In genomic region chr15:12503907-12504306, GRCm38 (mm10) we compare ENCODE assay signal across 23 mouse cellular contexts.
DNase-seq lines count a peak whose midpoint lies in the region; ATAC-seq and TF ChIP-seq lines count a peak whose summit lies in the region.
"Had no signal": no experiment of that assay in that cellular context is flagged by ENCODE, and none has a peak within 500 bp of the region (broad histone marks: within the 10 kb centered on the region; RNA-seq: fewer than 3 reads in every experiment).

No protein-coding gene starts in this region.

- TF ChIP-seq POLR2A in ES-Bruce4 (IDR thresholded peaks at IDR 0.05; ENCODE audit: insufficient read depth, low read length) (no peak), MEL (IDR thresholded peaks at IDR 0.05; ENCODE audit: control insufficient read depth in 1 of 2, insufficient read depth in 1 of 2, low read depth in 1 of 2, low read length in 2 of 2, poor library complexity in 1 of 2) (0 out of 4 replicates have a peak, but pooled peaks of 1 of the 2 experiments have one; percentile 20)

- ATAC-seq in intestine, embryonic 15.5 days, result peak; percentile 89
- ATAC-seq in kidney, embryonic 15.5 days (replicated peaks; ENCODE audit: low FRiP score), result no peak
- no peak for ATAC-seq in erythroblast, adult 5-6 weeks (replicated peaks; ENCODE audit: low FRiP score, poor library complexity, severe bottlenecking)
- ATAC-seq: forebrain, embryonic 13.5 days; hindbrain, embryonic 16.5 days had no signal

- no peak overlapping the region for H3K4me3 ChIP-seq in gastrocnemius, adult 2 months
- H3K4me3 ChIP-seq in ES-Bruce4 (ENCODE audit: low read depth, low read length) (no peak overlapping the region), MEL (ENCODE audit: control insufficient read depth in 1 of 2, insufficient read depth in 1 of 2, low read depth in 2 of 2, low read length in 2 of 2) (no peak overlapping the region)
- H3K4me3 ChIP-seq in intestine, embryonic 15.5 days (replicated peaks), result no peak overlapping the region
- H3K4me3 ChIP-seq in kidney, embryonic 15.5 days (replicated peaks), result no peak overlapping the region
- H3K4me3 ChIP-seq: erythroblast, embryonic 14.5 days; forebrain, embryonic 13.5 days; heart, embryonic 13.5 days; layer of hippocampus, adult 2 months; limb, embryonic 15.5 days had no signal

- WGBS in intestine, embryonic 15.5 days, result 64% methylated on average over 9 of the region's 9 CpGs
- WGBS in kidney, embryonic 15.5 days, result 68% methylated on average over 9 of the region's 9 CpGs

- H3K36me3 ChIP-seq in ES-Bruce4 (ENCODE audit: control insufficient read depth, insufficient read depth, low read length, poor library complexity, severe bottlenecking) (no peaks in the 10 kb centered on the region), MEL (ENCODE audit: control insufficient read depth in 1 of 2, insufficient read depth in 2 of 2, low read length in 2 of 2) (peaks cover 0 to 8% of the 10 kb centered on the region in 2 experiments; a peak in 2 of 4 replicates)
- H3K36me3 ChIP-seq in intestine, embryonic 15.5 days, result no peaks in the 10 kb centered on the region
- no peaks in the 10 kb centered on the region for H3K36me3 ChIP-seq in kidney, embryonic 15.5 days
- H3K36me3 ChIP-seq: heart, embryonic 13.5 days; limb, embryonic 15.5 days had no signal

- H3K9me3 ChIP-seq in ES-Bruce4 (replicated peaks; ENCODE audit: control insufficient read depth, insufficient read depth, low read length, poor library complexity, severe bottlenecking) (no peaks in the 10 kb centered on the region), MEL (replicated peaks; ENCODE audit: insufficient read depth, low read length) (no peaks in the 10 kb centered on the region)
- H3K9me3 ChIP-seq in intestine, embryonic 15.5 days, result no peaks in the 10 kb centered on the region
- H3K9me3 ChIP-seq in kidney, embryonic 15.5 days (replicated peaks), result no peaks in the 10 kb centered on the region
- H3K9me3 ChIP-seq: forebrain, embryonic 13.5 days; heart, embryonic 13.5 days; limb, embryonic 15.5 days had no signal

- no peak for TF ChIP-seq CTCF in gastrocnemius, adult 2 months (IDR thresholded peaks at IDR 0.05)
- no peak for TF ChIP-seq CTCF in ES-Bruce4 (IDR thresholded peaks at IDR 0.05; ENCODE audit: low read depth, low read length)
- no peak; a peak in 1 of 6 replicates for TF ChIP-seq CTCF in MEL (IDR thresholded peaks at IDR 0.05 in 2 of 3, conservative IDR thresholded peaks at IDR 0.05 in 1 of 3; ENCODE audit: control insufficient read depth in 1 of 3, insufficient read depth in 1 of 3, low read depth in 2 of 3, low read length in 3 of 3, poor library complexity in 1 of 3, severe bottlenecking in 1 of 3)

- intact Hi-C loops in gastrocnemius, adult 2 months (cut with DNase I), result no loop called here

- H3K9ac ChIP-seq in ES-Bruce4 (ENCODE audit: low read depth, poor library complexity, severe bottlenecking), result no peak overlapping the region
- H3K9ac ChIP-seq in MEL (ENCODE audit: control insufficient read depth, low read depth, low read length, poor library complexity, severe bottlenecking), result no peak overlapping the region
- H3K9ac ChIP-seq in intestine, embryonic 15.5 days, result no peak overlapping the region
- no peak overlapping the region for H3K9ac ChIP-seq in kidney, embryonic 15.5 days
- H3K9ac ChIP-seq: forebrain, embryonic 13.5 days; heart, embryonic 13.5 days; limb, embryonic 15.5 days had no signal

- no peaks in the 10 kb centered on the region for H3K27me3 ChIP-seq in ES-Bruce4 (ENCODE audit: control insufficient read depth, insufficient read depth, low read length, poor library complexity, severe bottlenecking)
- no peaks in the 10 kb centered on the region for H3K27me3 ChIP-seq in MEL (ENCODE audit: control insufficient read depth in 1 of 2, insufficient read depth in 2 of 2, low read length in 2 of 2)
- no peaks in the 10 kb centered on the region for H3K27me3 ChIP-seq in intestine, embryonic 15.5 days (replicated peaks)
- H3K27me3 ChIP-seq in kidney, embryonic 15.5 days, result no peaks in the 10 kb centered on the region
- H3K27me3 ChIP-seq: forebrain, embryonic 13.5 days; heart, embryonic 13.5 days; limb, embryonic 15.5 days had no signal

- H3K4me2 ChIP-seq in intestine, embryonic 15.5 days (replicated peaks), result no peak overlapping the region
- no peak overlapping the region for H3K4me2 ChIP-seq in kidney, embryonic 15.5 days
- H3K4me2 ChIP-seq: forebrain, embryonic 13.5 days; heart, embryonic 13.5 days; limb, embryonic 15.5 days; midbrain, embryonic 11.5 days had no signal

- TF ChIP-seq EP300 in ES-Bruce4 (IDR thresholded peaks at IDR 0.05; ENCODE audit: insufficient read depth, low read depth, low read length), result peak; percentile 91
- TF ChIP-seq EP300 in MEL (IDR thresholded peaks at IDR 0.05; ENCODE audit: low read depth in 1 of 2, low read length in 2 of 2), result peak in 1 of 2 experiments; percentile 33; a peak in 2 of 4 replicates

- peaks cover 4% of the 10 kb centered on the region for H3K4me1 ChIP-seq in ES-Bruce4 (ENCODE audit: control insufficient read depth, insufficient read depth, low read length)
- peaks cover 15 to 32% of the 10 kb centered on the region in 2 experiments for H3K4me1 ChIP-seq in MEL (ENCODE audit: control insufficient read depth in 1 of 2, insufficient read depth in 2 of 2, low read length in 2 of 2)
- no peaks in the 10 kb centered on the region; the same call in 1 of the 2 replicates for H3K4me1 ChIP-seq in intestine, embryonic 15.5 days (replicated peaks)
- peaks cover 28% of the 10 kb centered on the region for H3K4me1 ChIP-seq in kidney, embryonic 15.5 days

- H3K79me2 ChIP-seq in MEL (ENCODE audit: control insufficient read depth, insufficient read depth, low read length, poor library complexity), result no peaks in the 10 kb centered on the region

- peak overlapping the region; percentile 9; the same call in 1 of the 2 replicates for H3K27ac ChIP-seq in gastrocnemius, adult 2 months
- H3K27ac ChIP-seq in ES-Bruce4 (ENCODE audit: insufficient read depth, low read length) (no peak overlapping the region), MEL (ENCODE audit: control insufficient read depth, low read depth, low read length) (no peak overlapping the region)
- no peak overlapping the region for H3K27ac ChIP-seq in intestine, embryonic 15.5 days
- no peak overlapping the region for H3K27ac ChIP-seq in kidney, embryonic 15.5 days
- H3K27ac ChIP-seq: forebrain, embryonic 13.5 days; heart, embryonic 13.5 days; layer of hippocampus, adult 2 months; limb, embryonic 15.5 days had no signal

- peak; percentile 32 for DNase-seq in gastrocnemius, adult 2 months
- DNase-seq in gastrocnemius, postnatal 10 days, result no peak
- peak; percentile 68 for DNase-seq in MEL (ENCODE audit: low read depth, low spot score)
- DNase-seq in c-Kit-positive CD71-positive TER-119-positive erythroid progenitor cells, embryonic 14.5 days (ENCODE audit: low spot score), result no peak
- DNase-seq: cerebellum, adult 2 months; cerebellum, postnatal 36 days; heart, postnatal 36 days; kidney, adult 2 months; kidney, postnatal 14 days; layer of hippocampus, postnatal 36 days; lung, adult 2 months; thymus, postnatal 36 days had no signal

- TF ChIP-seq RAD21 in MEL (IDR thresholded peaks at IDR 0.05; ENCODE audit: low read depth, low read length), result no peak

TF ChIP-seq in MEL, 35 proteins besides CTCF, POLR2A, EP300 and RAD21:
- TF ChIP-seq TCF12 (IDR thresholded peaks at IDR 0.05; ENCODE audit: low read depth, low read length) (0 out of 2 replicates have a peak, but pooled peaks have one; percentile 33), BHLHE40 (IDR thresholded peaks at IDR 0.05; ENCODE audit: borderline replicate concordance, low read depth, low read length) (0 out of 2 replicates have a peak, but pooled peaks have one; percentile 41), MXI1 (IDR thresholded peaks at IDR 0.05; ENCODE audit: low read depth, low read length) (peak; percentile 47), MYC (IDR thresholded peaks at IDR 0.05; ENCODE audit: low read depth, low read length) (peak; percentile 71; the same call in 1 of the 2 replicates), MAX (IDR thresholded peaks at IDR 0.05; ENCODE audit: low read length) (peak; percentile 82), GATA1 (IDR thresholded peaks at IDR 0.05; ENCODE audit: low read depth, low read length) (peak; percentile 77), SMC3 (IDR thresholded peaks at IDR 0.05; ENCODE audit: low read depth, low read length) (0 out of 2 replicates have a peak, but pooled peaks have one; percentile 16), USF2 (IDR thresholded peaks at IDR 0.05; ENCODE audit: borderline replicate concordance in 1 of 2, insufficient read depth in 1 of 2, low read depth in 1 of 2, low read length in 2 of 2) (no peak), ETS1 (IDR thresholded peaks at IDR 0.05; ENCODE audit: low read depth, low read length) (0 out of 2 replicates have a peak, but pooled peaks have one; percentile 38), ZMIZ1 (IDR thresholded peaks at IDR 0.05; ENCODE audit: low read depth, low read length) (no peak)

Comparison
In these comparisons a context has a peak if more than half of its experiments do, and no peak if none do; other contexts are left out.
1. DNase-seq: peak in gastrocnemius, adult 2 months (single experiment) and MEL (single experiment); none in gastrocnemius, postnatal 10 days (single experiment) and c-Kit-positive CD71-positive TER-119-positive erythroid progenitor cells, embryonic 14.5 days (single experiment).